In the genomic region with DNA sequence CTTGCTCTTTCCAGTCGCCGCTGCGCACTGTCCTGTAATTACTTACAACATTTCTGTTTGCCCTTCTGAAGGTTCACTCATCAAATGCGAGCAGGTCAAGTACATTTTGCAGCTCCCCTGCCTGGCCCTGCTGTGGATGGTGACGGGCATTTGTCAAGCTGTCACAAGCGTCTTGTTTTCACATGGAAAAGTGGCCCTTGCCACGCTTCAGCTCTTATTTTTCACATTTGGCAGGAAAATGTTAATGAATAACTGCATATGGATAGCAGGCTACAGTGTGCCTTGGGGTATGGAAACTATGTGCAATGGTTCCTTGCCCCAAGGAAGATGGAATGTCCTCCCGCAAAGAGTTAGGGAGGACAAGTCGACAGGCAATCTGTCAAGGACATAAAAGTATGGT, we compare ENCODE assay signal across 25 mouse cellular contexts.
DNase-seq lines count a peak whose midpoint lies in the region; ATAC-seq lines count a peak whose summit lies in the region.
"Had no signal": no experiment of that assay in that cellular context is flagged by ENCODE, and none has a peak within 500 bp of the region (broad histone marks: within the 10 kb centered on the region; RNA-seq: fewer than 3 reads in every experiment).

No protein-coding gene starts in this region.

- no peaks in the 10 kb centered on the region for H3K27me3 ChIP-seq in embryonic facial prominence, embryonic 14.5 days (replicated peaks; ENCODE audit: control insufficient read depth, insufficient read depth, low read length)
- H3K27me3 ChIP-seq in embryonic facial prominence, embryonic 10.5 days (replicated peaks; ENCODE audit: low read depth, poor library complexity, severe bottlenecking), result no peaks in the 10 kb centered on the region
- H3K27me3 ChIP-seq in kidney, embryonic 15.5 days, result no peaks in the 10 kb centered on the region
- H3K27me3 ChIP-seq in liver, embryonic 12.5 days (replicated peaks), result no peaks in the 10 kb centered on the region
- H3K27me3 ChIP-seq: forebrain, embryonic 13.5 days; limb, embryonic 12.5 days; liver, embryonic 13.5 days; neural tube, embryonic 13.5 days had no signal

- no peak overlapping the region for H3K4me2 ChIP-seq in embryonic facial prominence, embryonic 14.5 days (ENCODE audit: low read depth, low read length)
- no peak overlapping the region for H3K4me2 ChIP-seq in kidney, embryonic 15.5 days
- H3K4me2 ChIP-seq in liver, embryonic 12.5 days, result no peak overlapping the region
- H3K4me2 ChIP-seq: forebrain, embryonic 13.5 days; heart, embryonic 11.5 days; limb, embryonic 12.5 days; liver, embryonic 13.5 days; neural tube, embryonic 13.5 days had no signal

- no peak overlapping the region for H3K27ac ChIP-seq in embryonic facial prominence, embryonic 14.5 days (replicated peaks; ENCODE audit: low read depth, low read length)
- H3K27ac ChIP-seq in embryonic facial prominence, embryonic 10.5 days (replicated peaks), result no peak overlapping the region
- H3K27ac ChIP-seq in kidney, embryonic 15.5 days, result no peak overlapping the region
- H3K27ac ChIP-seq in liver, embryonic 12.5 days, result no peak overlapping the region
- H3K27ac ChIP-seq: forebrain, embryonic 13.5 days; gastrocnemius, adult 2 months; hindbrain, postnatal 0 days; limb, embryonic 12.5 days; liver, embryonic 13.5 days; neural tube, embryonic 13.5 days; stomach, postnatal 0 days had no signal

- H3K36me3 ChIP-seq in embryonic facial prominence, embryonic 14.5 days (ENCODE audit: control insufficient read depth, insufficient read depth, low read length), result no peaks in the 10 kb centered on the region
- no peaks in the 10 kb centered on the region for H3K36me3 ChIP-seq in embryonic facial prominence, embryonic 10.5 days (replicated peaks)
- H3K36me3 ChIP-seq in kidney, embryonic 15.5 days, result no peaks in the 10 kb centered on the region
- no peaks in the 10 kb centered on the region for H3K36me3 ChIP-seq in liver, embryonic 12.5 days
- H3K36me3 ChIP-seq: limb, embryonic 12.5 days; liver, embryonic 13.5 days; neural tube, embryonic 13.5 days had no signal

- ATAC-seq in embryonic facial prominence, embryonic 14.5 days (ENCODE audit: low read depth), result no peak
- ATAC-seq in kidney, embryonic 15.5 days (replicated peaks; ENCODE audit: low FRiP score), result peak; percentile 85
- no peak for ATAC-seq in liver, embryonic 12.5 days
- ATAC-seq: CD4-positive, CD25-positive, alpha-beta regulatory T cell, adult 4 months; forebrain, embryonic 13.5 days; hindbrain, postnatal 0 days; intestine, postnatal 0 days had no signal

- no peak overlapping the region for H3K4me3 ChIP-seq in embryonic facial prominence, embryonic 14.5 days (ENCODE audit: low read depth, low read length)
- no peak overlapping the region for H3K4me3 ChIP-seq in embryonic facial prominence, embryonic 10.5 days
- H3K4me3 ChIP-seq in kidney, embryonic 15.5 days (replicated peaks), result no peak overlapping the region
- H3K4me3 ChIP-seq in liver, embryonic 12.5 days, result no peak overlapping the region
- H3K4me3 ChIP-seq: erythroblast, embryonic 14.5 days; forebrain, embryonic 13.5 days; gastrocnemius, adult 2 months; limb, embryonic 12.5 days; liver, embryonic 13.5 days; neural tube, embryonic 13.5 days had no signal

- no peak overlapping the region for H3K9ac ChIP-seq in embryonic facial prominence, embryonic 14.5 days (ENCODE audit: low read depth, low read length)
- no peak overlapping the region for H3K9ac ChIP-seq in kidney, embryonic 15.5 days
- H3K9ac ChIP-seq in liver, embryonic 12.5 days, result no peak overlapping the region
- H3K9ac ChIP-seq: forebrain, embryonic 13.5 days; limb, embryonic 12.5 days; liver, embryonic 13.5 days; neural tube, embryonic 13.5 days had no signal

- H3K4me1 ChIP-seq in embryonic facial prominence, embryonic 14.5 days (ENCODE audit: control insufficient read depth, insufficient read depth, low read length), result no peaks in the 10 kb centered on the region
- peaks cover 10% of the 10 kb centered on the region; the same call in 1 of the 2 replicates for H3K4me1 ChIP-seq in embryonic facial prominence, embryonic 10.5 days
- H3K4me1 ChIP-seq in kidney, embryonic 15.5 days, result peaks cover 5% of the 10 kb centered on the region; the same call in 1 of the 2 replicates
- H3K4me1 ChIP-seq in liver, embryonic 12.5 days, result no peaks in the 10 kb centered on the region
- H3K4me1 ChIP-seq: liver, embryonic 13.5 days had no signal

- no peaks in the 10 kb centered on the region for H3K9me3 ChIP-seq in embryonic facial prominence, embryonic 14.5 days (ENCODE audit: control insufficient read depth, low read length)
- no peaks in the 10 kb centered on the region for H3K9me3 ChIP-seq in embryonic facial prominence, embryonic 10.5 days
- H3K9me3 ChIP-seq in kidney, embryonic 15.5 days (replicated peaks), result no peaks in the 10 kb centered on the region
- H3K9me3 ChIP-seq in liver, embryonic 12.5 days (replicated peaks), result no peaks in the 10 kb centered on the region
- H3K9me3 ChIP-seq: forebrain, embryonic 13.5 days; limb, embryonic 12.5 days; liver, embryonic 13.5 days; neural tube, embryonic 13.5 days had no signal

- DNase-seq in embryonic facial prominence, embryonic 14.5 days (ENCODE audit: low spot score), result peak; percentile 20
- no peak for DNase-seq in embryonic facial prominence, embryonic 10.5 days (ENCODE audit: low spot score)
- DNase-seq in kidney, adult 11 months, result peak; percentile 68
- peak; percentile 22 to 39 for DNase-seq in kidney, postnatal 36 days
- DNase-seq in cerebellum, adult 9-10 months, result no peak
- DNase-seq in ovary, postnatal 14 days (ENCODE audit: low spot score), result no peak
- DNase-seq: cerebellum, adult 18-20 months; cerebellum, postnatal 25 days; gastrocnemius, adult 2 months; heart, adult 11 months; liver, embryonic 13.5 days; lung, adult 2 months; lung, postnatal 14 days; midbrain, embryonic 14.5 days had no signal

- 44% methylated on average over 9 of the region's 9 CpGs for WGBS in embryonic facial prominence, embryonic 14.5 days
- 75% methylated on average over 9 of the region's 9 CpGs for WGBS in embryonic facial prominence, embryonic 10.5 days
- 22% methylated on average over 9 of the region's 9 CpGs for WGBS in kidney, embryonic 15.5 days
- 60% methylated on average over 9 of the region's 9 CpGs for WGBS in liver, embryonic 12.5 days (ENCODE audit: insufficient replicate concordance)

Comparison
In these comparisons a context has a peak if more than half of its experiments do, and no peak if none do; other contexts are left out.
1. DNase-seq: peak in embryonic facial prominence, embryonic 14.5 days (single experiment), kidney, adult 11 months (single experiment) and kidney, postnatal 36 days (2 of 2); none in embryonic facial prominence, embryonic 10.5 days (single experiment), cerebellum, adult 9-10 months (single experiment) and ovary, postnatal 14 days (single experiment).